Mouse (Mus musculus): Measurements from ENCODE around the gene Ifi204.
"Not testable (repeated sequence)": the region's sequence is repeated elsewhere in the genome, so short reads cannot be mapped to it uniquely, and the experiment has no call there.

Ifi204 gene
- long read RNA-seq, experiment 1, partial matches to known transcripts, result 2 of 4 reads
- long read RNA-seq, experiment 1, other reads (novel, unspliced or antisense), result 0 of 4 reads
- long read RNA-seq, experiment 2, transcript Ifi204-201 (9 exons, 2,296 nt), result major isoform, 5 of 6 reads
- long read RNA-seq, experiment 2, partial matches to known transcripts, result 1 of 6 reads
- long read RNA-seq, experiment 2, other reads (novel, unspliced or antisense), result 0 of 6 reads

- intact Hi-C loops (cut with DNase I), result not testable (repeated sequence)
Measured at GRCm38 (mm10) chr1:173766848-173767617, at the start of gene Ifi204. Ifi204 (minus strand) TSS chr1:173766943.

GRCm38 (mm10) chr1:173809294-173809693 lies 42.6 kb upstream of the Ifi204 start:
- intact Hi-C loops (cut with DNase I), result not testable (repeated sequence)

- intact Hi-C loops (cut with DNase I), result not testable (repeated sequence)
Measured at GRCm38 (mm10) chr1:173802689-173803281, 36.0 kb upstream of the Ifi204 start.

- intact Hi-C loops (cut with DNase I), result not testable (repeated sequence)
Measured at GRCm38 (mm10) chr1:173802207-173802606, 35.5 kb upstream of the Ifi204 start.

- intact Hi-C loops (cut with DNase I), result not testable (repeated sequence)
Measured at GRCm38 (mm10) chr1:173801791-173802190, 35.0 kb upstream of the Ifi204 start.

GRCm38 (mm10) chr1:173773457-173773856 lies 6.7 kb upstream of the Ifi204 start:
- intact Hi-C loops (cut with DNase I), result not testable (repeated sequence)

- intact Hi-C loops (cut with DNase I), result not testable (repeated sequence)
Measured at GRCm38 (mm10) chr1:173760032-173760431, 6.7 kb downstream of the Ifi204 start.

GRCm38 (mm10) chr1:173742262-173742661 lies 24.5 kb downstream of the Ifi204 start:
- intact Hi-C loops (cut with DNase I), result no loop called here

GRCm38 (mm10) chr1:173741656-173742055 lies 25.1 kb downstream of the Ifi204 start, which contains the start of gene Ifi207:
Ifi207 (minus strand) TSS chr1:173741747.
- intact Hi-C loops (cut with DNase I), result no loop called here

- intact Hi-C loops (cut with DNase I), result no loop called here
Measured at GRCm38 (mm10) chr1:173740537-173740936, 26.2 kb downstream of the Ifi204 start.

- intact Hi-C loops (cut with DNase I), result no loop called here
Measured at GRCm38 (mm10) chr1:173736986-173737385, 29.8 kb downstream of the Ifi204 start.

GRCm38 (mm10) chr1:173735015-173735414 lies 31.7 kb downstream of the Ifi204 start:
- intact Hi-C loops (cut with DNase I), result not testable (repeated sequence)

- intact Hi-C loops (cut with DNase I), result no loop called here
Measured at GRCm38 (mm10) chr1:173733219-173733618, 33.5 kb downstream of the Ifi204 start.
